ENCODE assay signal across 12 mouse cellular contexts in genomic region chr16:55898385-55899002, GRCm38 (mm10). TPM values are rescaled to one million over a fixed set of nuclear protein-coding genes. Genes with fewer than 3 reads are reported as not detected.
DNase-seq lines count a peak whose midpoint lies in the region; ATAC-seq lines count a peak whose summit lies in the region.
"Had no signal": no experiment of that assay in that cellular context is flagged by ENCODE, and none has a peak within 500 bp of the region (broad histone marks: within the 10 kb centered on the region; RNA-seq: fewer than 3 reads in every experiment).

No protein-coding gene starts in this region.

- peaks cover 7% of the 10 kb centered on the region; the same call in 1 of the 2 replicates for H3K36me3 ChIP-seq in forebrain, embryonic 15.5 days
- H3K36me3 ChIP-seq: limb, embryonic 13.5 days had no signal

- intact Hi-C loops in heart, postnatal 25 days (cut with DNase I), result no loop called here

- ATAC-seq in granulocyte monocyte progenitor cell, adult 5-6 weeks (replicated peaks; ENCODE audit: poor library complexity, severe bottlenecking), result 0 out of 2 replicates have a peak, but pooled peaks have one; percentile 4
- no peak for ATAC-seq in erythroblast, adult 5-6 weeks (replicated peaks; ENCODE audit: low FRiP score, poor library complexity, severe bottlenecking)
- ATAC-seq in forebrain, embryonic 15.5 days (replicated peaks), result no peak
- ATAC-seq: inflammation-experienced regulatory T-cells, adult 6 months had no signal

- no peaks in the 10 kb centered on the region for H3K27me3 ChIP-seq in forebrain, embryonic 15.5 days
- H3K27me3 ChIP-seq: forebrain, embryonic 12.5 days; limb, embryonic 13.5 days had no signal

- peak; percentile 21 to 27 for DNase-seq in heart, adult 18-20 months
- no peak for DNase-seq in heart, postnatal 25 days (ENCODE audit: low spot score)
- DNase-seq in 416B (ENCODE audit: low read depth), result peak; percentile 96
- peak; percentile 57 for DNase-seq in adipocyte (ENCODE audit: low spot score)
- DNase-seq: kidney, postnatal 10 days; lung, postnatal 36 days had no signal

- H3K27ac ChIP-seq in forebrain, embryonic 15.5 days (replicated peaks), result no peak overlapping the region
- H3K27ac ChIP-seq: forebrain, embryonic 12.5 days; limb, embryonic 13.5 days had no signal

- H3K9ac ChIP-seq in forebrain, embryonic 15.5 days (replicated peaks), result no peak overlapping the region
- H3K9ac ChIP-seq: forebrain, embryonic 12.5 days; limb, embryonic 13.5 days had no signal

- H3K4me1 ChIP-seq in forebrain, embryonic 15.5 days, result peaks cover 16% of the 10 kb centered on the region

- no peaks in the 10 kb centered on the region for H3K9me3 ChIP-seq in forebrain, embryonic 15.5 days
- H3K9me3 ChIP-seq: forebrain, embryonic 12.5 days; limb, embryonic 13.5 days had no signal

- 74% methylated on average over 9 of the region's 9 CpGs for WGBS in forebrain, embryonic 15.5 days

- no peak overlapping the region for H3K4me3 ChIP-seq in forebrain, embryonic 15.5 days
- H3K4me3 ChIP-seq: forebrain, embryonic 12.5 days; limb, embryonic 13.5 days had no signal

- H3K4me2 ChIP-seq in forebrain, embryonic 15.5 days (replicated peaks), result no peak overlapping the region
- H3K4me2 ChIP-seq: forebrain, embryonic 12.5 days; limb, embryonic 13.5 days had no signal

RNA-seq across cellular contexts. Expression of gene Nxpe3, which starts 3.4 kb away (rescaled TPM):
- total RNA-seq in heart, adult 18-20 months (2021), result under 1 TPM; 0.40 to 0.93 TPM
- total RNA-seq in heart, postnatal 25 days (2021), result under 1 TPM; 0.31 to 0.42 TPM
- total RNA-seq in granulocyte monocyte progenitor cell, adult 5-6 weeks (2014; fragmentation: Nextera tagmentation), result 4.9 and 7.3 TPM in 2 replicates
- 4.2 and 6.1 TPM in 2 replicates for total RNA-seq in granulocyte monocyte progenitor cell, adult 5-6 weeks (2017)
- 1.0 and 1.3 TPM in 2 replicates for total RNA-seq in erythroblast, adult 5-6 weeks (2015; ENCODE audit: low replicate concordance)
- total RNA-seq in erythroblast, adult 5-6 weeks (2017; ENCODE audit: low replicate concordance), result 0.77 and 0.84 TPM in 2 replicates
- 1.3 and 1.5 TPM in 2 replicates for polyA plus RNA-seq in forebrain, embryonic 15.5 days (2015; fragmentation: Nextera tagmentation; extraction: Ambion mirVana)

RNA-seq across cellular contexts. Expression of gene Cep97, which starts 36.2 kb away (rescaled TPM):
- total RNA-seq in heart, adult 18-20 months (2021), result 1 to 10 TPM; 3.9 to 4.8 TPM
- 1 to 10 TPM; 6.0 to 6.4 TPM for total RNA-seq in heart, postnatal 25 days (2021)
- 15.2 and 16.5 TPM in 2 replicates for total RNA-seq in granulocyte monocyte progenitor cell, adult 5-6 weeks (2014; fragmentation: Nextera tagmentation)
- total RNA-seq in granulocyte monocyte progenitor cell, adult 5-6 weeks (2017), result 17.0 and 25.5 TPM in 2 replicates
- total RNA-seq in erythroblast, adult 5-6 weeks (2015; ENCODE audit: low replicate concordance), result 2.5 and 8.2 TPM in 2 replicates
- 1.5 and 2.2 TPM in 2 replicates for total RNA-seq in erythroblast, adult 5-6 weeks (2017; ENCODE audit: low replicate concordance)
- 16.3 and 17.8 TPM in 2 replicates for polyA plus RNA-seq in forebrain, embryonic 15.5 days (2015; fragmentation: Nextera tagmentation; extraction: Ambion mirVana)

RNA-seq across cellular contexts. Expression of gene Nfkbiz, which starts 59.8 kb away (rescaled TPM):
- 1 to 10 TPM; 1.8 to 2.3 TPM for total RNA-seq in heart, adult 18-20 months (2021)
- 1 to 10 TPM; 2.2 to 2.3 TPM for total RNA-seq in heart, postnatal 25 days (2021)
- 3.4 and 5.0 TPM in 2 replicates for total RNA-seq in granulocyte monocyte progenitor cell, adult 5-6 weeks (2014; fragmentation: Nextera tagmentation)
- total RNA-seq in granulocyte monocyte progenitor cell, adult 5-6 weeks (2017), result 16.2 and 16.4 TPM in 2 replicates
- 6.0 and 8.4 TPM in 2 replicates for total RNA-seq in erythroblast, adult 5-6 weeks (2015; ENCODE audit: low replicate concordance)
- total RNA-seq in erythroblast, adult 5-6 weeks (2017; ENCODE audit: low replicate concordance), result 2.6 and 5.3 TPM in 2 replicates
- 1.2 and 1.4 TPM in 2 replicates for polyA plus RNA-seq in forebrain, embryonic 15.5 days (2015; fragmentation: Nextera tagmentation; extraction: Ambion mirVana)
